Mouse (Mus musculus): Measurements from ENCODE around the gene Armh1.

DNA sequence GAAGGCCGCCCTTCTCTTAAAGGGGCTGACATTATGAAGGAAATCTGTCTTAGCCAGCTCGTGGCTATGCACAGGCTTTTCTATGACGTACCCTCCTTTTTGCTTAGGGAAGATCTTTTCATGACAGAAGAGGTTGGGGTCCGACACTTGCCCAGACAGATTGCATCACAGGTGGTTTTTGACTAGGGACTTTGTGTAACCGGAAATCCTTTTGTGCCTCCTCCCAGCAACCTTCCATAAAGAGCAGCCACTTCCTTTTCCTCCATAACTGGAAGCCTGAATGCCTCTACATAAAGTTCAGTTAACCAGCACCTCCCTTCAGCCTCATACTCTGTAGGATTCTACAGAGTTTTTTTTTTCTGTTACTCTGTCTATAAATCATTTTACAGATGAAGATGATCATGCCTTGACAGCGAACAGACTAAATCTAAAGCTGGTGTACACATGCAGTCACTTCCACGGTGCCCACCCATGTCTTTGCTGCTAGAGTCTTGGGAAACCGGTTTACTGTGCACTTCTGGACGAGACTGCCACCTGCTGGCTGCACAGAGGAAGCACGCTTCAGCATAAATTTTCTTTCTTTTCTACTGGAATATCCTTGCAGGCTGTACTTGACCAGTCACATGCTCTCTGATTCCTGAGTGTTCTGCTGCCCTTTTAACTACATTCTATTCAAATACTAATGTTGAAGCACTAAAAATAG, 33.3 kb downstream of the Armh1 start:
- TF ChIP-seq FLI1 (IDR thresholded peaks at IDR 0.05; ENCODE audit: low read length): no peak
- TF ChIP-seq GATA1 (IDR thresholded peaks at IDR 0.05; ENCODE audit: borderline replicate concordance, low read length): no peak

All from megakaryocyte, embryonic 14.5 days (primary cell).